Mouse (Mus musculus) lung, embryonic 15.5 days (tissue): ENCODE measurements at regions not wholly inside any gene's neighbourhood (a gene's known extent, or its start where the extent isn't known, plus 50 kb on each side); places are given as distances from the start of the nearest gene placed in this dataset.
A peak's percentile ranks its signal among the peaks of the same experiment; 100 is the strongest.

ENCODE experiments used
- ATAC-seq: fragments of 200-750 bp; cut with Nextera tagmentation; 2 replicates; pipeline ENCODE4 v1.8.0; 2017; ENCODE audit warnings: moderate number of reproducible peaks, borderline replicate concordance; ENCODE audit not compliant: low FRiP score, low TSS enrichment; ENCODE audit errors: extremely low read depth
- H3K27ac ChIP-seq: fragments of 300-500 bp; sonication (generic); 2 replicates; pipeline ENCODE4 v1.5.1; 2015; ENCODE audit warnings: moderate library complexity, mild to moderate bottlenecking, inconsistent platforms
- H3K27me3 ChIP-seq: fragments of 300-500 bp; sonication (generic); 2 replicates; pipeline ENCODE4 v1.6.1; 2015; ENCODE audit warnings: inconsistent platforms
- H3K36me3 ChIP-seq: fragments of 300-500 bp; sonication (generic); 2 replicates; pipeline ENCODE4 v1.6.1; 2015; ENCODE audit warnings: inconsistent platforms
- H3K4me1 ChIP-seq: fragments of 300-500 bp; sonication (generic); 2 replicates; pipeline ENCODE4 v1.6.1; 2015; ENCODE audit warnings: inconsistent platforms
- H3K4me2 ChIP-seq: fragments of 300-500 bp; sonication (generic); 2 replicates; pipeline ENCODE4 v1.6.1; 2015; ENCODE audit warnings: inconsistent platforms, mild to moderate bottlenecking, moderate library complexity
- H3K4me3 ChIP-seq: fragments of 300-500 bp; sonication (generic); 2 replicates; pipeline ENCODE4 v1.5.1; 2015; ENCODE audit warnings: mild to moderate bottlenecking, inconsistent platforms
- H3K9ac ChIP-seq: fragments of 300-500 bp; sonication (generic); 2 replicates; pipeline ENCODE4 v1.6.1; 2015; ENCODE audit warnings: inconsistent platforms
- H3K9me3 ChIP-seq: fragments of 300-500 bp; sonication (generic); 2 replicates; pipeline ENCODE4 v1.6.1; 2016; ENCODE audit warnings: inconsistent platforms
- WGBS: fragments of 180-500 bp; shearing (Covaris S2); methylation state at CpG from one replicate; pipeline ENCODE4 v1.1.7; 2015; 5-methylcytosine and 5-hydroxymethylcytosine counted together

DNA sequence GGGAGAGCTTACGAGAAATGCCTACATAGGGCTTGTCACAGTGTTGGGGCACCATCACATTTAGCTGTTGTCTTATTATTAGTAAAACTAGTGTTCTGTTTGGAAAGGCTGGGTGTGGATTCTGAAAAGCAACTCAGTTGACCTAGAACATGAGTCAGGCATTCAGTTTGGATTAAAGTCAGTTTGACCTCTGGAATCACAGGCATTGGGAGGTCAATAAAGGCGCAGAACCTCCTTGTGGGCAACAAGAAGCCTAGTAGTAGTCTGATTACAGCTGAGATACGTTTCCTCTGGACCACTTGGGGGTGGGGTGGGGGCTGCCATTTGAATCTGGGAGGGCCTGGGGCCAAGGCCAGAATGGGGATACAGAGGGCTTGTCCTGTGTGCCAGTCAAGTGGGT lies 52.1 kb upstream of the Map3k1 start:
- Histone ChIP-seq H3K36me3 (no peaks in the 10 kb centered on the region), H3K4me3 (no peak overlapping the region), H3K9me3 (no peaks in the 10 kb centered on the region), H3K4me1 (peaks cover 14% of the 10 kb centered on the region), H3K9ac (no peak overlapping the region), H3K27ac (no peak overlapping the region), H3K4me2 (no peak overlapping the region), H3K27me3 (no peaks in the 10 kb centered on the region)
- no peak for ATAC-seq
- WGBS = 84% methylated on average over 3 of the region's 3 CpGs

DNA sequence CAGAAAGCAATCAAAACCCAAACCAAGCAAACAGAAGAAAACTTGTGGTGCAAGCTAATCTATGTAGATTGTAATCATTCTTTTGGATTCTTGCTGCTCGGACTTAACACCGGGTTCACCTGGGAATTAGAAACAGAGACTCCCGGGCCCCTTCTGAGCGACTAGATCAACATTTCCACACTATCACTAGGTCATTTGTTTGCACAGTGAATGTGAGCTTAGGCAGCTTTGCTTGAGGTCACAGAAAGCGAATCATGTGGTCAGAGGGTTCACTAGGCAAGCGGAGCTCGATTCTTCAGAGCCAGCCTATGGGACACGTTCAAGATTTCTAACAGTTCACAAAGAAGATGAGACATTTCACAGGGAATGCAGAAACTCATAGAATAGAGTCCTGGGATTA lies 53.5 kb upstream of the Map3k1 start:
- H3K4me2 ChIP-seq = no peak overlapping the region
- no peaks in the 10 kb centered on the region for H3K36me3 ChIP-seq
- no peak overlapping the region for H3K4me3 ChIP-seq
- no peaks in the 10 kb centered on the region for H3K9me3 ChIP-seq
- peaks cover 5% of the 10 kb centered on the region; the same call in 1 of the 2 replicates for H3K4me1 ChIP-seq
- H3K9ac ChIP-seq = no peak overlapping the region
- no peaks in the 10 kb centered on the region for H3K27me3 ChIP-seq
- H3K27ac ChIP-seq = no peak overlapping the region
- no peak for ATAC-seq
- 48% methylated on average over 8 of the region's 8 CpGs for WGBS

DNA sequence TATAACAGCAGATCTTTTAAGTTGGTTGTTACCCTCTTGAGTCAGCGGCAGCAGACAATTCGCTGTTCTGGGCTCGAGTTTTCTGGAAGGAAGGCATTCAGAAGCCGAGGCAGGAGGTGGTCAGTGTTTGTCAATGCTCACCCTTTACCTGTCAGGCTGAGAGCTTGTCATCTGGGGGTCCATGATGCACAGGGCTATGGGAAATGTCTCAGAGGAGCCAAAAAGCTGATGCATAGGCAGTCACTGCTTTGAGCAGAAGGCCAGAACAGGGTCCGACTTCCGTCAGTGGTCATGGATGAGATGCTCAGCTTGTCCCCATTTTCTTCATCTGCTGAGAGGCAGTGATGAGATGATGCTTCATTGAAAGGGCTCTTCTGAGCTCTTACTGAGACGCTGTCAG lies 57.2 kb upstream of the Map3k1 start:
- ATAC-seq = no peak
- peaks cover 35% of the 10 kb centered on the region for H3K4me1 ChIP-seq
- WGBS = 89% methylated on average over 7 of the region's 7 CpGs
- H3K27me3 ChIP-seq = no peaks in the 10 kb centered on the region
- H3K4me3 ChIP-seq = no peak overlapping the region
- H3K27ac ChIP-seq = no peak overlapping the region
- no peaks in the 10 kb centered on the region for H3K36me3 ChIP-seq
- no peak overlapping the region for H3K9ac ChIP-seq
- H3K9me3 ChIP-seq = no peaks in the 10 kb centered on the region
- no peak overlapping the region for H3K4me2 ChIP-seq

DNA sequence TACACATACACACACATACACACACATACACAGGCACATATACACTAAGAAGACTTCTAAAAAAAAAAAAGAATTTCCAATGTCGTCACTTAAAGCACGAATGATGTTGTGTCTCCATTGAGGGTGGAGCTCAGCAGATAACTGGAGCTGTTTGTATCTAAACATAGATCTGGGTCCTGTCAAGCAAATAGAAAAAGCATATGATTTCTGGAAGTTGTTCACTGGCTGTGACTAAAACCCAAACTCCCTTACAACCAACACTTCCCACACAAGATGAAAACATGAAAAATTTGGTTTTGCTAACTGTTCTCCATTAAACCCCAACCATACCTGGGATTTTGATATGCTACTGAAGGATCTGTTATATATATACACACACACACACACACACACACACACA lies 58.5 kb upstream of the Map3k1 start:
- Histone ChIP-seq H3K4me1 (peaks cover 35% of the 10 kb centered on the region), H3K9ac (no peak overlapping the region), H3K36me3 (no peaks in the 10 kb centered on the region), H3K9me3 (no peaks in the 10 kb centered on the region), H3K27me3 (no peaks in the 10 kb centered on the region), H3K4me3 (no peak overlapping the region), H3K4me2 (peak overlapping the region; percentile 45; the same call in 1 of the 2 replicates), H3K27ac (peak overlapping the region; percentile 78)
- no peak for ATAC-seq
- 90% methylated on average over 2 of the region's 2 CpGs for WGBS

DNA sequence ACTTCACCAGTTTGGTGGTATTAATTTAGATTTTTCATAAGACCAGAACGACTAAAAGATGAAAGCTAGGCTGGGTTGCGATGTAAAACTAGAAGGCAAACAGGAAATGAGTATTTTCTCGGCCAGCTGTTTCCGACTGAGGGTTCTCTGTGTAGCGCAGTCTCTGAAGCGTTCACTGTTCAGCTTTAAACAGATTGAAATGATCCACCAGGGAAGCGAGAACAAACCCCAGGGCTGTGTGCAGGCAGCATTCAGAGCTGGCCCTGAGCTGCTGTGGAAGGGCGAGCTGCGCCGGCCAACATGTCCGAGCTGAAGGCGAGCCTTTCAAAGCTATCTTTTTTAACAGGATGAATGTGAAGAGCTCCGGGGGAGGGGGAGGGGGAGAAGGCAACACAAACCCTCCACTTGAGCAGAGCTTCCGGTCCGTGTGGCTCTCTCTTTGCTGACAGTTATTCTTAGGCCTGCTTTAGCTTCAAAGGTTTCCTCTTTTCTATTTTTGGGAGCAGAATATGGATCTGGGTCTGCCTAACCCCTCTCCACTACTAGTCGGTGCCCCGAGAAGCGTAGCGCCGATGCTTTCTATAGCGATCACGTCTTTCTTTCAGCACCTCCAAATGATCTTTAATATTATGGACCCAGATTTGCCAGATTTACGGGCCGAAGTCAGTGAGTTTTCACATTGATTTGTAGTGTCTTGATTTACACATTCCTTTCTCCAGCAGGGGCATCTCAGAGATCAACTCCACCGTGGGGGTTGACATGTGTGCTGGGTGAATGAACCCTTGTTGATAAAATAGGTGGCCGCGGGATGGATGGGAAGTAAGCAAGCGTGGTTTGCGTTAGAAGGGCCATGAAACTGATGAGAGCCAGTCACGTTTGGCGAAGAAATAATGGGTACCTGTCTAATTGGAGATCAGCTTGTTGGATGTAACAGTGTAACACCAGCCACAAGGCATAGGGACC lies 59.3 kb upstream of the Map3k1 start:
- Histone ChIP-seq H3K9me3 (no peaks in the 10 kb centered on the region), H3K36me3 (no peaks in the 10 kb centered on the region), H3K4me1 (peaks cover 33% of the 10 kb centered on the region), H3K27ac (peak overlapping the region; percentile 78), H3K9ac (peak overlapping the region; percentile 4; the same call in 1 of the 2 replicates), H3K4me3 (peak overlapping the region; percentile 17), H3K27me3 (no peaks in the 10 kb centered on the region), H3K4me2 (peak overlapping the region; percentile 45)
- peak; percentile 75; the same call in 1 of the 2 replicates for ATAC-seq
- 14% methylated on average over 31 of the region's 31 CpGs for WGBS

DNA sequence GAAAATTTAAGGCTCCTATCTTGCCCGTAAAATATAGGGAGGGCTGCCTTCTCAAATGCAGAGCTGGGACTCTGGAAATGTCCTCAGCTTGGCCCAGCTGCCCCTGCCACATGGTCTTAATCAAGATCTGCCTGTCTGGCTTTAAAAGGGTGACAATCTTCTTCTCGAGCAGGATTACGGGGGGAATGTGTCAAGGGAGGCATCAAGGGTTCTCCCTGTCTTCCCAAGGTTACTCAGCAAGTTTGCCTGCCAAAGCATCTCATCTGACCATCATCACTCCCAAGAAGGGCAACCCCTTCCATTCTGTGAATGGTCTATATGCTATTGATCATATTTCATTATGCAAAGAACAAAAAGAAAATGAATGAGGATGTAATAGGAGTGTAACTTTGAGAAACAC lies 60.2 kb upstream of the Map3k1 start:
- ATAC-seq = no peak
- Histone ChIP-seq H3K4me2 (no peak overlapping the region; the same call in 1 of the 2 replicates), H3K27ac (no peak overlapping the region), H3K9me3 (no peaks in the 10 kb centered on the region), H3K4me1 (peaks cover 32% of the 10 kb centered on the region), H3K27me3 (no peaks in the 10 kb centered on the region), H3K36me3 (no peaks in the 10 kb centered on the region), H3K4me3 (no peak overlapping the region), H3K9ac (no peak overlapping the region)
- WGBS = 42% methylated on average over 3 of the region's 3 CpGs

DNA sequence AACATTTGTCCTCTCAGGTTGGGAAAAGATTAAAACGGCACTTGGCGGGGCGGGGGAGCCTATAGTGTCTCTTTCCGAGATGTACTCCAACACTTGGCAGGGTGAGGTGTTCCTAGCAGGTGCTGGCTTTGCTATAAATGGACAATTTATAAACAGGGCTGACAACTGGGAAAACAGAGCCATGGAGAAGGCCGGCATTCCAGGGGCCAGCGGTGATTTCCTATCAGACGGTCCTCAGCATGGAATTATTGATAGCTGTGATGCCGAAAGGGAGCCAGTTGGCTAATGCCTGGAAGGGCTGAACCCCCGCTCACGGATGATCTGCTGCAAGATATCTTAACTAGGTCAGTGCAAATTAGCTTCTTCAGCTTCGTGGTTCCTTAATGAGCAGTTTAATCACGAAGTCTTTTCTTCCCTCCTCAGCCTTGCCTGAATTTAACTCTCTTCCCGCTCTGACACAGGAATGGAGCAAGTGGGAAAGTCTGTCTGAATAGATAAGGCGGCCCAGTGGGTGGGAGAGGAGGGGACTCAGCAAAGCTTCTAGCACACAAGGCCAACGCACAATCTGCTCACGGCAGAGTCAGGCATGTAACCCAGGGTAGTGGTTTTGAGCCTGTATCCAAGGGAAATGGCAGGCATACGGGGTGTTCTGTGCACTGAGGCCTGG lies 61.1 kb upstream of the Map3k1 start:
- Histone ChIP-seq H3K4me1 (peaks cover 32% of the 10 kb centered on the region), H3K9ac (no peak overlapping the region), H3K4me3 (no peak overlapping the region), H3K27ac (no peak overlapping the region), H3K9me3 (no peaks in the 10 kb centered on the region), H3K4me2 (no peak overlapping the region), H3K36me3 (no peaks in the 10 kb centered on the region), H3K27me3 (no peaks in the 10 kb centered on the region)
- 29% methylated on average over 17 of the region's 17 CpGs for WGBS
- ATAC-seq = no peak

DNA sequence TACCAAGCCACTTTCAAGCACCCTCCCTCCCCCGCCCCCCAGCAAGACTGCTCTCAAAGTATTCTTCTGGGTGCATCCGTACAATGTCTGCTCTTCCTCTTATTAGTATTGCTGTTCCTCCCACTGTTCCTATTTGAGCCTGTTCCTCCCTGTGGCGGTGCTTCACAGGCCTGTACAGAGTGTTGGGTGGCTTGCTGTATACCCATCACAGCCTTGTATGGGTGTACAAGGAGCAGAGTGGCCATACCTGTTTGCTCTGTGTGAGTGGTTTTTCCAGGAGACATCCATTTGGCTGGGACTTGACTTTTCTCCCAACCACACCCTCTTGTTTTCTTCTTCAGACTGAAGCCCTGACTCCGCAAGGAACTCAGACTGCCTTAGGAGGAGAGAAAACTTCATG lies 61.7 kb upstream of the Map3k1 start:
- Histone ChIP-seq H3K9ac (no peak overlapping the region), H3K27me3 (no peaks in the 10 kb centered on the region), H3K36me3 (no peaks in the 10 kb centered on the region), H3K4me1 (peaks cover 32% of the 10 kb centered on the region), H3K4me2 (no peak overlapping the region), H3K9me3 (no peaks in the 10 kb centered on the region), H3K4me3 (no peak overlapping the region), H3K27ac (no peak overlapping the region)
- no peak for ATAC-seq
- WGBS = 66% methylated on average over 4 of the region's 4 CpGs

DNA sequence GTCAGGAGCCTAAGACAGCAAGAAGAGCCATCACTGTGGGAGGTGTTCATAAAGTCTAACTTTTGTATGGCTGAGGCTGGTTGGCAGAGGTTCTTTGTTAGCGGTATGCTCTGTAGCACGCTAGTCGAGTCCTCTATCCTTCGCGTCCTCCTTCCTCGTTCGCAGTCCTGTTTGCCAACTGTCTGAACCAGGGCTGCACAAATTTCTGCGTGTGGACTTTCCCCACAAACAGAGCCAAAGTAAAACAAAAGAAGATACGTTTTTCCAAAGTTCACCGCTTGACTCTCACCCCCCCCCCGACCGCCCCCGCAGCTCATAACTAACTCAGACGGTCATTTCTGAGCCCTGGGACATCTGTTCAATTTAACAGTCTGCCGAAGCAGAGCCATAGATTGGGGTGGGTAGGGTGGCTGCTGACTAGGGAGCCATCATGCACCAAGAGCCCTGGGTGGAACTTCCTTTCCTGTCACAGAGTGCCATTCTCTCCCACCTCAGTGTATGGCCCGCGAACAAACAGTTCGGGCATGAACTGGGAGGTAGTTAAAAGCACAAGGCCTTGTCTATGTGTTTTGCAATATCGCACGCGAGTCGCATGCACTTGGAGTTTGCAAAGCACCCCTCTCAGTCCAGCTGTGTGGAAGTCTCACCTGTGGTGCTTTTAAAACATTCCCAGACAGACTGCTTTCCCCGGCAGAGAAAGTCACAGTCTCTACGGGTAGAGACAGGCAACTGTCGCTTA lies 63.0 kb upstream of the Map3k1 start:
- Histone ChIP-seq H3K4me3 (no peak overlapping the region), H3K4me2 (no peak overlapping the region), H3K36me3 (no peaks in the 10 kb centered on the region), H3K4me1 (peaks cover 32% of the 10 kb centered on the region), H3K27ac (no peak overlapping the region), H3K27me3 (no peaks in the 10 kb centered on the region), H3K9ac (no peak overlapping the region), H3K9me3 (no peaks in the 10 kb centered on the region)
- no peak for ATAC-seq
- 90% methylated on average over 25 of the region's 25 CpGs for whole genome bisulfite sequencing

DNA sequence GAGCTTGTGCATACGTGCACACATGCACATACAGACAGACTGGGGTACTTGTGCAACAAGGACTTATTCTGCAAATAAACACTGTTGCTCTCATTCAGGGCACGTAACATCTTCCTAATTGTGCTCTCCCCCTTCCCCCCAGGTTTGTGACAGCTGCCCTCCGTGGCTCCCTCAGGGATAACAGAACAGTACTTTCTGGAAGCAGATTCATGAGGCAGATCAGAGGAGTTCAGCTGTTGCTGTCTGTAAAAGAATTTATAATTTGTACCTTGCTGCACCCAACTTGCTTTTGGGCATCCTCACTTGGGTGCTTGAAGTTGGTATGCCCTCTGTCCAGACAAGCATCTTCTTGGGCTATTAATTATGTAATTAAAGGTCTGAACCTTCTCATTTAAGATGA lies 65.5 kb upstream of the Map3k1 start:
- no peaks in the 10 kb centered on the region for H3K27me3 ChIP-seq
- no peak overlapping the region for H3K27ac ChIP-seq
- H3K4me2 ChIP-seq = no peak overlapping the region
- H3K4me1 ChIP-seq = peaks cover 11% of the 10 kb centered on the region
- no peak for ATAC-seq
- no peak overlapping the region for H3K4me3 ChIP-seq
- WGBS = 82% methylated on average over 3 of the region's 3 CpGs
- no peaks in the 10 kb centered on the region for H3K9me3 ChIP-seq
- no peaks in the 10 kb centered on the region for H3K36me3 ChIP-seq
- no peak overlapping the region for H3K9ac ChIP-seq

DNA sequence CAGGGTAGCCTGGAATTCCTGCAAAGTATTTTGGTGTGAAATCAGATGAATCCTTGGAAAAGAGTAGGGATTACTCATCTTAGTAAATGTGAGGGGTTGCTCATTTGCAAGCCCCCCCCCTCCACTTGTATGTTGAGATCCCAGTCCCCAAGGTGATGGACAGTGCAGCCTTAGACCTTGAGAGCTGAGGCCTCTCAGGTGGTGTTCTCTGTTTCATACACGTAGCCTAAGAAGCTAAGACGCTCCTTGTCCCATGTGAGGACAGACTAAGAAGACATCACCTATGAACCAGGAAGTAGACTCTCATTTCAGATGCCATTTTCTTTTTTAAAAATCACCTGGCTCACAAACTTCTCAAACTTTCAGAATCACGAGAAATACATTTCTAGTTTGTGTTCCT lies 67.6 kb upstream of the Map3k1 start:
- H3K36me3 ChIP-seq = no peaks in the 10 kb centered on the region
- no peaks in the 10 kb centered on the region for H3K4me1 ChIP-seq
- no peaks in the 10 kb centered on the region for H3K9me3 ChIP-seq
- no peak overlapping the region for H3K4me2 ChIP-seq
- H3K27ac ChIP-seq = peak overlapping the region; percentile 50; the same call in 1 of the 2 replicates
- ATAC-seq = no peak
- H3K4me3 ChIP-seq = no peak overlapping the region
- no peaks in the 10 kb centered on the region for H3K27me3 ChIP-seq
- WGBS = 56% methylated on average over 3 of the region's 3 CpGs
- H3K9ac ChIP-seq = no peak overlapping the region
